Mouse (Mus musculus): ENCODE results near the gene Ppp6r3. TPM values are rescaled to one million over a fixed set of nuclear protein-coding genes. Genes with fewer than 3 reads are reported as not detected.
"Not testable (repeated sequence)": the region's sequence is repeated elsewhere in the genome, so short reads cannot be mapped to it uniquely, and the experiment has no call there.

Ppp6r3 gene
- 10 to 100 TPM; 50.9 to 55.0 TPM for total RNA-seq (2021)
- long read RNA-seq, experiment 1, full-length matches to known transcripts: 3 of 15 reads
- long read RNA-seq, experiment 1, partial matches to known transcripts: 9 of 15 reads
- long read RNA-seq, experiment 1, other reads (novel, unspliced or antisense): 3 of 15 reads
- long read RNA-seq, experiment 2, full-length matches to known transcripts: 10 of 21 reads
- long read RNA-seq, experiment 2, partial matches to known transcripts: 2 of 21 reads
- long read RNA-seq, experiment 2, other reads (novel, unspliced or antisense): 9 of 21 reads

DNA sequence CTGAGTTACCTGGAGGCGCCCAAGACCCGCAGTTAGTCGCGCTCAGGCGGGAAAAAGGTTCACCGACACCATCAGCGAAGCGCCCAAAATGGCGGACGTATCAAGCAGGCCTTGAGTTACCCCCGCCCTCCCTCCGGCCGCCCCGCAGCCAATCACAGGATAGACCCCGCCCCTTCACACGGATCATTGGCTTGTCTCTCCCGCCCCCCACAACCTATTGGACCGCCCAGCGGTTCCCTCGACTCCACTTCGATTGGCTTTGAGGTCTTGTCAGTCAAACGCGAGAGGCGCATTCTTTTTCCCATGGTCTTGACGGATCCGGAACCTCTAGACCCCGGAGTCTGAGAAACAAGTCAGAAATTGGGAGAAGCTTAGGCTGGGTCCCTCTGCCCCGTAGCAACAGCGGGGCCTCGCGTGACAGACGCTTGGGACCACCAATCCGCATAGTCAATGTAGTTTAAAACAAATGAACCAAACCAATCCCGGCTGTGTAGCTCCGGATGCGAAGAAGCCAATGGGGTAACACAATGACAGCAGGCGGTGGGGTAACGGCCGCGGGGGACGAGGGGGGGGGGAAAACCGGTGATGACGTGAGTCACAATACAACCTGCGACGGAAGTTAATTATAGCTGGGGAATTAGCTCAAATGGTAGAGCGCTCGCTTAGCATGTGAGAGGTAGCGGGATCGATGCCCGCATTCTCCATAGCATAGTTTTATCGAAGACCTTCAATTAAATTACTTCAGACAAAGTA is at the start of gene Ppp6r3:
TSS of gene Ppp6r3 (minus strand) at position 118 of the 753 bp plus-strand sequence.
- intact Hi-C loops (cut with DNase I; ENCODE audit: low total_unique reads): no loop called here
- DNase-seq: peak; percentile 99

DNA sequence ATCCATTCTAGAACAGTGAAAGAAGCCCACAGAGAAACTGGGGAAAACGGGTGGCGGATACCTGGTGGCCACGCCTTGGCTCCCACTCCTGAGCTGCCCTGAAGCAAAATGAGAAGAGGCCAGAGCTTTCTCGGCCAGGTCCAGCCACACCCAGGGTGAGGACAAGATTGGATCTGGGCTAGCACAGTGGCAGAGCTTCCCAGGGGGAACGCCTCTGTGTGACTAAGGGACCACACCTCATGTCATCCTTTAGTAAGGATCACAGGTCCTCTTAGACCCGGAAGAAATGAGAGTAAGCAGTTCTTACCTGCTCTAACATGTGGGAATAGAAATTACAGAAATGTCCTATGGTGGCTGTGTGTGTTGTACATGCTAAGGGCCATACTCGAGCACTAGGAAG is 49.6 kb upstream of the Ppp6r3 start:
- intact Hi-C loops (cut with DNase I; ENCODE audit: low total_unique reads): no loop called here

DNA sequence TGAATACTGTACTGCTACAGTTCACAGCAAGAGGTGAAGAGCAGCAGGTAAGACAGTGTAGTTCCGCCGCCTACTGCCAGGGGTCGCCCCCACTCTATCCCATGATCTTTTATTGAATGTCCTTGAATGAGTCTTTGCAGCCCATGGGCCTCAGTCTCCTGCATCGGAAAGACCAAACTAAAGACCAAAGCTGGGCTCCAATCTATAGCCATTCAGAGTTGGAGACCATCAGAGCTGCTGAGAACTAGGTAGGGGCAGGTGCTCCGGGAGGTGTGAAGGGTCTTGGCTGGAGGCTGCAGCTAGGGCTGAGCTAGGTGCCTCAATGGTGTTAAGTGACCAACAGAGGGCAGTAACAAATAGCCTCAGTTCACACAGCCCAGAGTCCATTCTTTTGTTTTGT is 48.3 kb upstream of the Ppp6r3 start:
- intact Hi-C loops (cut with DNase I; ENCODE audit: low total_unique reads): loop anchor here (5.0 kb wide), 1 partner anchor 73 kb away; no protein-coding TSS in a partner anchor
- DNase-seq: peak; percentile 45

More for the DNA sequence above, 49.6 kb upstream of the Ppp6r3 start:
- DNase-seq: no peak

DNA sequence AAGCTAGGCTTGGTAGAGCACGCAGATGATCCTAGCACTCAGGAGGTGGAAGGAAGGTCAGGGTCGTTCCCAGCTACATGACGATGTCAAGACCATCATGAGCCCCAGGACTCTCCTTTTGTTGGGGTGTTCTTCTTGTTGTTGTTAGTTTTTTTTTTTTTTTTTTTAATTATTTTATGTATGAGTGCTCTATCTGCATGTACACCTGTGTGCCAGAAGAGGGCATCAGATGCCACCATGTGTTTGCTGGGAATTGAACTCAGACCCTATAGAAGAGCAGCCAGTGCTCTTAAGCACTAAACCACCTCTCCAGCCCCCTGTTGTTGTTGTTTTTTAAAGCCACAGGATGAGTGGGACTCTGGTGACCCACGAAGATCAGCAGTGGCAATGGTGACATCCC is 47.7 kb upstream of the Ppp6r3 start:
- intact Hi-C loops (cut with DNase I; ENCODE audit: low total_unique reads): loop anchor here (5.0 kb wide), 1 partner anchor 74 kb away; no protein-coding TSS in a partner anchor
- DNase-seq: no peak

DNA sequence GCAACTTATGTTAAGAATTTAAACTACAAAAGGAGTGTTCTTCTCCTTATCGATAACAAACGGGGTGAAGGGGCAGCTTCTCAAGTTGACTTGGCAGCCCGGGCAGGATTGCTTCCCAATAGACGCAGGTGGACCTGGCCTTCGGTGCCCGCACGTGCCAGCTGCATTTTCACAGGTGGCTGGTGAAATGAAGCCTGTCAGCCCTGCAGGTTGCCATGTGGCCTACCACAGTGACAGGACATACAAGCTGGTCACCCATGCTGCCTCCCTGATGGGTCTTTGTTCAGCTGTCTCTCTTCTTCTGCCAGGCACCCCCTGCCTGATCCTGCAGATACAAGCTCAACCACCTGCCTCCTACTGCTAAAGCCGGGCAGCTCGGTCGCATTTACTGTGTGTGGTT is 45.3 kb upstream of the Ppp6r3 start:
- intact Hi-C loops (cut with DNase I; ENCODE audit: low total_unique reads): loop anchor here (5.0 kb wide), 1 partner anchor 76 kb away; no protein-coding TSS in a partner anchor
- no peak for DNase-seq

DNA sequence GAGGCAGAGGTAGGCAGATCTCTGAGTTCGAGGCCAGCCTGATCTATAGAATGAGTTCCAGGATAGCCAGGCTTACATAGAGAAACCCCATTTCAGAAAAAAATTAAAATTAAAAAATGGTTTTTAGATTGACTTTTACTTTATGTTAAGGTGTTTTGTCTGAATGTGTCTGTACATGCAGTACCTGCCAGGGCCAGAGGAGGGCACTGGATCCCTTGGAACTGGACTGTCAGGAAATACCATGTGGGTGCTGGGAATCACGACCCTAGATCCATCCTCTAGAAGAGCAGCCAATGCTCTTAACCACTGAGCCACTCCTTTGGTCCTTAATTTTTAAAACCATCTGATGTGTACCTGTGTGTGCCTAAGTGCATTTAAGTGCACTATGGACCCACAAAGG is 43.8 kb upstream of the Ppp6r3 start:
- intact Hi-C loops (cut with DNase I; ENCODE audit: low total_unique reads): no loop called here
- no peak for DNase-seq

DNA sequence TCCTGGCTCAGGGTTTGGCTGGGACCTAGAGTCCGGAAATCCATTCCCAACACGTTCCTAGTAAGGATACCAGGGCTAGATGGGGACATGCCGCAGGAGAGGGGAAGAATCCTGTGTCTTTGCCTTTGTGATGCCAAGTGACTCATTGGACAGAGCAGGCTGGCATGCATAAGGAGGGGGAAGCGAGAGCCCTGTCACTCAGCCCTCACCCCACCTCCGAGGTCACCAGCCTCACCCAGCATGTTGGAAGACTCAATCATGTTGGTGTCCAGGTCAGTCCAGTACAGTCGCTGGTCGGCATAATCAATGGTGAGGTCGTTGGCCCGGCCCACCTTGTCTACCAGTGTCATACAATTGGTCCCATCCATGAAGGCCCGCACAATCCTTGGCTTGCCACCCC is 38.4 kb upstream of the Ppp6r3 start:
- intact Hi-C loops (cut with DNase I; ENCODE audit: low total_unique reads): no loop called here
- no peak for DNase-seq

DNA sequence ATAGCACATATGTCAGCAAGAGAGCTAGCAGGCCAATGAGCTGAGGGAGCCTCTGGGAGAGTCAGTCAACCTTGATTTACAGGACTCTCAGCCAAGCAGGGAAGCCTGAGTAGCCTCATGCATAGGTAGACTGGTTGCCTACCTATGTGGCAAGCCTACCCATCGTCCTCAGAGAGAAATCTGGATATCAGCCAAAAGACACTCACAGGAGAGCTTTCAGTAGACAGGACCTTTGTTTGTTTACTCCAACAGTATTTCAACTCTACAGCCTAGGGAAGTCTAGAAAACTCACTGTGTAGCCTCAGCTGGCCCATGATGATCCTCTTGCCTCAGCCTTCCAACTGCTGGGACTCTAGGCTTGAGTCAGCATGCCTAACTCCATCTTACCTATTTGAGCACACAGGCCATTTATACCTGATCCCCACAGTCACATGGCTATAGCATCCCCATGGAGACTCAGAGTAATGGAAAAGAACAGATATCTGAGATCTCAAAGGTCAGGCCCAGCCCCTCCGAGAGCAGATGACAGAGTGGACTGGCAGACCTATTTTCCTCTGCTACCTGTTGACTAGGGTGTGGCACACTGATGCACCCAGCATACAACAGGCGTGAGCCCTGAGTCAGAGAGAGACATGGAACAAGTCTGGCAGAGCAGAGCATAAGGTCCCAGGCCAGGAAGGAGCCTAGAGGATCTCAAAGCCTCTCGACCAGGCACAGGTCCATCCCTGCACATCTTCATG is 37.2 kb upstream of the Ppp6r3 start:
- no peak for DNase-seq

DNA sequence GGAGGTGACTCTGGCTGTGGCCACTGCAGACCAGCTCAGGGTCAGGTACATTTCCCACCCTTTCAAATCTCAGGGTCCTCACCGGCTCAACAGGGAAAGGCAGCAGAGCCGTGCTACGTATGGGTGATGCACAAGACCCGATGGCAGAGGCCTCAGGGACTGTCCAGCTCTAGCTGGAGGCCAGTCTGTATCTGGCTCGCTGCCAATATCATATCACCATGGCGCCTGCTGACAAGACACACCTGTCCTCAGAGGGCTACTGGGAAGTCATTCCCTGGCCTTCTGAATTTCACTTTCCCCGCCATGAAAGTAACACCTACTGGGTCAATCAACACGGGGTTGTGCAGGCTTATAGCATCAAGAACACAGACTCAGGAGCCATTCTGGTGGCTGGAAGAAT is 36.2 kb upstream of the Ppp6r3 start:
- intact Hi-C loops (cut with DNase I; ENCODE audit: low total_unique reads): no loop called here

More for the DNA sequence above, 37.2 kb upstream of the Ppp6r3 start:
- intact Hi-C loops (cut with DNase I; ENCODE audit: low total_unique reads): no loop called here

DNA sequence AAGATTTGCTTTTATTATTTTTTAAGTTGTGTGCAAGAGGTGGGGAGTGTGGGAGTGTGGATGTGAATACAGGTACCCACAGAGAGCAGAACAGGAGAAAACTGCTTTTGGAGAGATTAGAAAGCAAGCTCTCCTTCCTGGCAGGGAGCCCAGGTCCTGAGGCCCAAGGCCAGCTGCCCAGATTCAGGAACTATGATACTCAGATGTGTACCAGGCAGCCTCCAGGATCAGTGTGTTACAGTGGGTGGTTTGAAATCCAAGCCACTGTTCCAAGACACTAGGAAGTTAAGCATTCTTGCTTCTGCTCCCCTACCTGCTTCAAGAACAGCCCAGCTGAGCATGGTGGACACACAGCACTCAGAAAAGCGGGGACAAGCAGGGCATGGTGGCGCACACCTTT is 35.3 kb upstream of the Ppp6r3 start:
- intact Hi-C loops (cut with DNase I; ENCODE audit: low total_unique reads): no loop called here
- DNase-seq: no peak

More for the DNA sequence above, 36.2 kb upstream of the Ppp6r3 start:
- no peak for DNase-seq

DNA sequence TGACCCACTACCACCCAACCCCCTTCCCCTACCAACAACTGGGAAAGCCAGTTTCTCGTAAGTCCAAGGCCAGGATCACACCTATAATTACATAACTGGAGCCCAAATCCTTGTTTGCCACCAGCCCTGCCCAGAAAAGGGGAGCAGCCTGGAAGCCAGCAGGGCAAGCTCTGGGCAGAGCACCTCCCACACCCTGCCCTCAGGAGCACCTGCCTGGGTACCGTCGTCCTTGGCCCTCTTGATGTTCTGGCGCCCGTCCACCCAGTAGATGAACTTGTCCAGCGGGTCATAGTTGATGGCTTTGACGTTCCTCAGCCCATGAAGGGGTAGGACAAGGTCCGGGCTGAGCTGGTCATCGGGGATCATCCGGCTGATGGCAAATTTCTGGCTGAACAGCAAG is 34.3 kb upstream of the Ppp6r3 start:
- intact Hi-C loops (cut with DNase I; ENCODE audit: low total_unique reads): no loop called here
- no peak for DNase-seq

DNA sequence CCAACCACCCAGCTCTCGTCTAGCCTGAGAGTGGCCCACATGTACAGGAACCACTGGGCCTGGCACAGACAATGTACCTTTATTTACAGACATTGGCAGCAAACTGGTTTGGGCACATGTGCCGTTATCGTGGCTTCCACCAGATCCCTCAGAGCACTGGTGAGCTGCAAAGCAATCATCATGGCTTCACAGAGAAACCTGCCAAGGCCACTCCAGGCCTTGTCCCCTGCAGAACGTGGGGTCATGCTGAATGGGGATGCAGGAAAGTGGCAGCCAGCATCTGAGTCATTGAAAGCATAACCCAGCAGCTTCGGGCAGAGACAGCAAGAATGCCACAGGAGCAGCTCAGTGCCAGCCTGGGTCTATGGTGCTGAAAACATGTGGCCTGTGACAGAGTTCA is 18.8 kb upstream of the Ppp6r3 start:
- no peak for DNase-seq
- intact Hi-C loops (cut with DNase I; ENCODE audit: low total_unique reads): no loop called here

DNA sequence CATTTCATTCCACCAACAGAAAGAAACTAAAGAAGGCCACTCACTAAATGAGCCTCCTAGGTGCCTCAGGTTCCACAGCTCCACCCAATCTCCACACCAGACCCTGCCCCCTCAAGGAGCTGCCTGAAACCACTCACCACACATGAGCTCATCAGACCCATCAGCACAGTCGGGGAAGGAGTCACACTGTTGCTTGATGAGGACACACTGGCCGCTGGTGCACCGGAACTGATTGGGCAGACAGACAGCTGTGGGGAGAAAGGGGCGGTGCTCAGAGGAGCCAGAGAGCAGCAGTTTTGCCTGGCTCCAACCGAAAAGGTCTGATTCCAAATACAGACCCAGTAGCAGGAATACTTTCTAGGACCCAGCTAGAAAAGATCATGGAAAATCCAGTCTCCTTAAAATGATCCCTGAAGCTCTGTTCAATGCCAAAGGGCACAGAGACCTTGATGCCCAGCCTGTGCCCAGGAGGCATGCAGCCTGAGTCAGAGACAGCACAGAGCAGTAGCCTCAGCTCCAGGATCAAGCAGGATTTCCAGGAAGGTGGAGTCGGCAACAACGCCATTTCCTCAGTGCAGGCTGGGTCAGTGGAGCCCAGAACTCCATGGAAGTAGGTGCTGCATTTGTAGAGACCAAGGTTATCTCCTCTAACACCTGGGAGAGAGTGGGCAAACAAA is 18.0 kb upstream of the Ppp6r3 start:
- DNase-seq: no peak
- intact Hi-C loops (cut with DNase I; ENCODE audit: low total_unique reads): no loop called here

DNA sequence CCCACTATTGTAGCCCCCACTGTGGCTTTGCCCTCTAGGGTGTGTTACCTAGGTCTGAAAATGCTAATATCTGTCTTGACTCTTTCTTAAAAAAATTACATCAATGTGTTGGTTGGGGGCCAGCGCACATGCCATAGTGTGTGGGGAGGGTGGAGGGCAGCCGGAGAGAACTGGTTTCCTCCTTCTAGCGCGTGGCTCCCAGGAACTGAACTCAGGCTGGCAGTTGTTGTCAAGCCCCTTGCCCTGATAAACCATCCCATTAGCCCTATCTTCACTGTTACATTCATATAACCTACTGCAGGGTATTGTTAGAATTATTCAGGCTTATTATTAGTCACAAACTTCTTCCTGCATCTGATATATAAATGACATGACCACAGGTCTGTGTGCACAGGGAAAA is 14.4 kb upstream of the Ppp6r3 start:
- DNase-seq: no peak
- intact Hi-C loops (cut with DNase I; ENCODE audit: low total_unique reads): no loop called here

DNA sequence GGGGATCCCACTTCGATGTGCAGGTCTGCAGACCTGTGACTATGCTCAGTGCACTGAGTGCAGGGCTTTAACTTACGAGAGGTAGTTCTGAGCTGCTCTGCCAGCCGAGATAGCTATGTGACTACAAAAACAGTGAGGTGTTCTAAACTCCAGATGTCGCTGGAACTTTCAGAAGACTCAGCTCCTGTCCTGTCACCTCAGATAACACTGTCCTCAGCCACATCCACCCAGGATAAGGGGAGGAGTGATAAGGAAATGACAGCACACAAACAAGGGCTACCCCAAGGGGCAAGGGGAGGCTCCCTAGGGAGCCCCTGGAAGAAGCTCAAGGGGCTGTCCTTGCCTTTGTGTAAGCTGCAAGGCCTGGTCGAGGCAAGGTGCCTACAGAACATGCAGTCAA is 14.0 kb upstream of the Ppp6r3 start:
- intact Hi-C loops (cut with DNase I; ENCODE audit: low total_unique reads): no loop called here
- DNase-seq: no peak

DNA sequence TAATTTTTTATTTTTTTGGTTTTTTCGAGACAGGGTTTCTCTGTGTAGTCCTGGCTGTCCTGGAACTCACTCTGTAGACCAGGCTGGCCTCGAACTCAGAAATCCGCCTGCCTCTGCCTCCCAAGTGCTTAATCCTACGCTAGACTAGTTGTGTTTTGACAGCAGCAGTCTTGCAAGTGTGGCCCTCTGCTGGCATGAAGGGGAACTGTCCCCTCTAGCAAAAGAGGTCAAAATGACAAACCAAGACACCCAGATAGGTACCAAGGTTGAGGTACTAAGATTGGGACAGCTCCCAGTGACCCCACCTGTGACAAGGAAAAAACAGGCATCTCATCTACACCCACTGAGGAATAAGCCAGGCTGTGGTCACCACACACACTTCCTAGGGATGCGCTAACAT is 12.2 kb upstream of the Ppp6r3 start:
- DNase-seq; intact Hi-C loops (cut with DNase I; ENCODE audit: low total_unique reads): not testable (repeated sequence)

DNA sequence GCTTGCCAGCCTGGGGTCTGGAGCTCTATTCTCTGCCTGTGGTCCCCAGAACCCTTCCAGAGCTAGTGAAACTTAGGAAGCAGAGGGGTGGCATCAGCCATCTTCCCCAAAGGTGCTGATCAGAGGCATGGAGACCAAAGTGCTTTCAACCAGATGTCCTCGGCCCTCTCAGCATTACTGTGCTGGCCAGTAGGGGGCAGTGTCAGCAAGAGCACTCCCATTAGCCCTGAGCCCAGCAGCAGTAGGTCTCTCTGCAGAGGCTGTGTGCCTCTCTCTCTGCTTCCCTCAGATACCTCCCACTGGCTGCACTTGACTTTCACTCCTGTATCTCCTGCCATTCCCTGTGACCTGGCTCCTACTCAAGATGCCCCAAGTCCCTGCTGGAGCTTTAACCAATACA is 11.0 kb upstream of the Ppp6r3 start:
- peak; percentile 48 for DNase-seq
- intact Hi-C loops (cut with DNase I; ENCODE audit: low total_unique reads): no loop called here

DNA sequence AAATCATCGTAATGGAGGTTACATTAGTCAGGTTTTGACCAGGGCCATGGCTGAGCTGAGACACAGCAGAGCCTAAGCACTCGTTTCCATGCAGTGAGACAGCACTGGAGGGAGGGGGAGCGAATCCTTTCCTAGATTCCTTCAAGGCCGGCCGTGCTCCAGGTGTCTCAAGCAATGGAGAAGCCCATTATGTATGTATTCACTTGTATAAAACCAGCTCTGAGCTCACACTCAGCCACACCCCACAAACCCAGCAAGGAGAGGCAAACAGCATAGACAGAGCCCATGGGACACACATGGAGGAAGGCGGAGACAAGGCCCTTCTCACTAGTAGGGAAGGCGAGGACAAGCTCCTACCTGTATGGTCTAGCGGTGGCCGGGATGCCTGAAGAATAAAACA is 10.5 kb upstream of the Ppp6r3 start:
- intact Hi-C loops (cut with DNase I; ENCODE audit: low total_unique reads): no loop called here
- no peak for DNase-seq

DNA sequence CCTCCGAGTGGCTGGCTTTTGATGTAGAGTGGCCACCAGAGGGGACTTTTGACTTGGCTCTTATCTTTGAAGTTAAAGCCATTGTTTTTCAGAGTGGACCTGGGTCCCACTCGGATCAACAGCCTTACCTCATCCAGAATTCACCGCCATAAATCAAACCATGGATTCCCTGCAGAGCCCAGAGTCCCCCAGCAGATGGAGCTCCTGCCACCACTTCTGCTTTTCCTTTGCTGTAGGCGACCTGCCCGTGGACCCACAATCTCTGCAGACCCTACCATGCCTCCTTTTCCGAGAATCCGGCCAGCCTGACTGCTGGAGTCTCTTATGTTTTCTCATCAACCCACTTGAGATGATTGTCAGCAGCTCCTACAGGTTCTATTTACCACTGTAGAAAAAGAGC is 5.8 kb upstream of the Ppp6r3 start:
- intact Hi-C loops (cut with DNase I; ENCODE audit: low total_unique reads): no loop called here
- peak; percentile 38 for DNase-seq

DNA sequence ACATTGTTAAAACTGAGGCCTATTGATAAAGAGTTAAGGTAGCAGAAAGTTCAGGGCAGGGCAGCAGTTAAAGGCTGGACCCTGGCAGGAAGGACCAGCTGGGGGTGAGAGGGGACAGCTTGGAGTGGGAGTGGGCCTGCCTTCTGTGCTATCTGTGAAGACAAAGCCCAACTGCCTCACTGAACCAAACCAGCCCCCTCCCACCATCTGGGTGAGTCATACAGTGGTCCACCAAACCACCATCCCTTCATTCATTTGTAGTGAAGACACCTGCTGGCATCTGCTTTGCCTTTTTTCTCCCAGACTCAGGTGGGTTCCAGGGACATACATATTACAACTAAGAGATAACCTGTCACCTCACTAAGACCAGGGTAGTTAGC is 2.4 kb upstream of the Ppp6r3 start:
- DNase-seq: no peak
- intact Hi-C loops (cut with DNase I; ENCODE audit: low total_unique reads): no loop called here

Measured in gastrocnemius, postnatal 14 days (tissue).